Mouse (Mus musculus) heart, embryonic 14.5 days (tissue): ENCODE data around the gene Rps25. TPM values are rescaled to one million over a fixed set of nuclear protein-coding genes. Genes with fewer than 3 reads are reported as not detected.
A peak's percentile ranks its signal among the peaks of the same experiment; 100 is the strongest.

ENCODE experiments used
- ATAC-seq: fragments of 200-750 bp; cut with Nextera tagmentation; 2 replicates; pipeline ENCODE4 v1.8.0; 2017; ENCODE audit warnings: low read depth, moderate TSS enrichment; ENCODE audit not compliant: insufficient number of reproducible peaks, insufficient read depth, low FRiP score
- H3K27ac ChIP-seq, 2 experiments: fragments of 200-500 bp in 1 of 2; fragments of 300-500 bp in 1 of 2; sonication (generic) in 1 of 2; replicated peaks in 1 of 2; 2 replicates each; pipeline ENCODE4 v1.5.1; 2012 to 2014; ENCODE audit warnings: low read depth in 2 of 2, low read length in 2 of 2, control low read depth in 1 of 2, mild to moderate bottlenecking in 1 of 2, mixed read lengths in 1 of 2; ENCODE audit not compliant: control insufficient read depth in 1 of 2, insufficient read depth in 1 of 2
- H3K27me3 ChIP-seq: fragments of 300-500 bp; sonication (generic); 2 replicates; pipeline ENCODE4 v1.6.1; 2014; ENCODE audit warnings: mild to moderate bottlenecking, low read length, control low read depth; ENCODE audit not compliant: control insufficient read depth, insufficient read depth
- H3K36me3 ChIP-seq: fragments of 300-500 bp; sonication (generic); 2 replicates; pipeline ENCODE4 v1.6.1; 2014; ENCODE audit warnings: mild to moderate bottlenecking, control low read depth, low read length, mixed read lengths; ENCODE audit not compliant: control insufficient read depth, insufficient read depth
- H3K4me1 ChIP-seq, 2 experiments: fragments of 200-500 bp in 1 of 2; fragments of 300-500 bp in 1 of 2; sonication (generic) in 1 of 2; 2 replicates each; pipeline ENCODE4 v1.6.1; 2012 to 2014; ENCODE audit warnings: low read length in 2 of 2, control low read depth in 1 of 2, mixed read lengths in 1 of 2; ENCODE audit not compliant: control insufficient read depth in 2 of 2, insufficient read depth in 2 of 2
- H3K4me2 ChIP-seq: fragments of 300-500 bp; sonication (generic); 2 replicates; pipeline ENCODE4 v1.6.1; 2014; ENCODE audit warnings: mild to moderate bottlenecking, low read length
- H3K4me3 ChIP-seq, 2 experiments: fragments of 200-500 bp in 1 of 2; fragments of 300-500 bp in 1 of 2; sonication (generic) in 1 of 2; 2 replicates each; pipeline ENCODE4 v1.5.1; 2012 to 2014; ENCODE audit warnings: low read length in 2 of 2, mild to moderate bottlenecking in 2 of 2, control low read depth in 1 of 2, low read depth in 1 of 2, moderate library complexity in 1 of 2; ENCODE audit not compliant: control insufficient read depth in 1 of 2, insufficient read depth in 1 of 2
- H3K9ac ChIP-seq: fragments of 300-500 bp; sonication (generic); 2 replicates; pipeline ENCODE4 v1.6.1; 2014; ENCODE audit warnings: mild to moderate bottlenecking, low read length
- H3K9me3 ChIP-seq: fragments of 300-500 bp; sonication (generic); 2 replicates; pipeline ENCODE4 v1.6.1; 2016; ENCODE audit warnings: low read length, control low read depth; ENCODE audit not compliant: control insufficient read depth
- WGBS: fragments of 180-500 bp; shearing (Covaris S2); extraction: QIAGEN DNeasy Blood & Tissue Kit; methylation state at CpG from one replicate; pipeline ENCODE4 v1.1.7; 2014; 5-methylcytosine and 5-hydroxymethylcytosine counted together
- polyA plus RNA-seq: library from polyadenylated mRNA; unstranded; fragments of >200 nt; fragmentation: Nextera tagmentation; extraction: Ambion mirVana; gene quantifications from 2 replicates; pipeline ENCODE4 v1.2.1, GENCODE M21; 2014

Gene Rps25
- polyA plus RNA-seq, 1 experiment from 2014 or later, result 1,617 TPM

DNA sequence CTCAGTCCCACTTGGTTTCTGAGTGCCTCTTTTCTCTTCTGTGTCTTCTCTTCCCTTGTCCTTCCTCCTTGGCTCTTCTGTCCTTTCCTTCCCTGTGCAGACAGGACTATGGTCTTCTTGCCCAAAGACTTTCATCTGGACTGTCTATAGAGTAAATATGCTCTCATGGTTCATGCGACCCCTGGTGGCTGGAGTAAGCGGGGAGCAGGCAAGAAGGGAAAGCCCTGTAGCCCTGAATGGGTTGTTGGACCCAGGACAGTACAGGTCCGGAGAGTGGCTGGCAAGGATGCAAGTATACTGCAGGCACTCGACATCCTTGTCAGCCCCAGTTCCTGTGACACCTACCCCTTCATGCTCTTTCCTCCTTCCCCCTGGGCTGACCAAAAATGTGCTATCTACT lies 15.5 kb upstream of the Rps25 start:
- Histone ChIP-seq H3K27me3 (no peaks in the 10 kb centered on the region), H3K9ac (no peak overlapping the region), H3K4me3 (no peak overlapping the region), H3K27ac (no peak overlapping the region), H3K4me1 (no peaks in the 10 kb centered on the region), H3K36me3 (peaks cover 54% of the 10 kb centered on the region), H3K4me2 (no peak overlapping the region), H3K9me3 (no peaks in the 10 kb centered on the region)
- WGBS, result 37% methylated on average over 4 of the region's 4 CpGs
- no peak for ATAC-seq

DNA sequence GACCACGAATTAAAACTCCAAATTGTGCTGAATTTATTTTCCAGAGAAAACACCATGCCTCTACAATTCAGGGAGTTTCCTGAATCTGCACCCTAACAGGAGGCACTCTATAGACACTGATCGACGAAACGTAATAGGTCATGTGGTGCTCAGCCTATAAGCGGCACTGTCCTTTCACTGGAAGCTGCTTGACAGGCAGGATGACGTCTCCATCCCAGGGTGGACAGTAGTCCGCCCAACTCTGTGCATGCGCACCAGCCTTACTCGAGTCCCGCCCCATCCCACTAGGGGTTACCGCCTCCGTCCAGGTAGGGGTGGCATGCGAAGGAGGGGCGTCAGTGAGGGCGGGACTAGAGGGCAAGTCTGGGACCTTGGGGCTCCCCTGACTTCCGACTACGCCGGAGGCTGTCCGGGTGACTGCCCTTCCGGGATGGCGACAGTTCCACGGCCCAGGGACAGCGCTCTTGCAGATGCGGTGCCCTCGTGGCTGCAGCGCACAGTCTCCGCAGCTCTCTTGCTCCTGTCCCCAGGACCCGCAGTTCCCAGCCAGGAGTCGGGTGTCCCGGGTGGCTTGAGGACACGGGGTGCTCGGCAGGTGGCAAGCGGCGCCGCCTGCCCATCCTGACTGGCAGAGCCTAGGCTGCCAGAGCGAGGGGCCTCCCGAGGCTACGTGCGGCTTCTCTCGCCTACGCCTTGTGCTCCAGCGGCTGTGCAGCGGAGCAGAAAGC lies 10.1 kb upstream of the Rps25 start, which contains the start of gene Slc37a4:
TSS of gene Slc37a4 (plus strand) at position 169 of the 728 bp plus-strand sequence.
- Histone ChIP-seq H3K4me2 (peak within 1 kb of the TSS; percentile 92), H3K4me1 (peaks cover 13 to 34% of the 10 kb centered on the region in 2 experiments), H3K4me3 (peak within 1 kb of the TSS; percentile 58 to 77), H3K36me3 (peaks cover 38% of the 10 kb centered on the region), H3K27ac (peak within 1 kb of the TSS; percentile 64 to 91), H3K9me3 (no peaks in the 10 kb centered on the region), H3K27me3 (no peaks in the 10 kb centered on the region), H3K9ac (peak within 1 kb of the TSS; percentile 88)
- under 1% methylated on average over 43 of the region's 43 CpGs for WGBS
- peak; percentile 96 for ATAC-seq

GRCm38 (mm10) chr9:44398087-44398486 lies 8.9 kb upstream of the Rps25 start:
- 29% methylated on average over 4 of the region's 4 CpGs for WGBS
- H3K4me3 ChIP-seq, result peak overlapping the region; percentile 17 to 77; a peak in 3 of 4 replicates
- H3K27ac ChIP-seq, result no peak overlapping the region; a peak in 1 of 4 replicates
- ATAC-seq, result no peak
- H3K9ac ChIP-seq, result peak overlapping the region; percentile 88
- peaks cover 47% of the 10 kb centered on the region for H3K36me3 ChIP-seq
- peak overlapping the region; percentile 92 for H3K4me2 ChIP-seq
- H3K27me3 ChIP-seq, result no peaks in the 10 kb centered on the region
- no peaks in the 10 kb centered on the region for H3K9me3 ChIP-seq
- peaks cover 13 to 34% of the 10 kb centered on the region in 2 experiments for H3K4me1 ChIP-seq

GRCm38 (mm10) chr9:44398551-44398950 lies 8.4 kb upstream of the Rps25 start:
- no peak for ATAC-seq
- no peaks in the 10 kb centered on the region for H3K27me3 ChIP-seq
- no peak overlapping the region for H3K27ac ChIP-seq
- H3K9ac ChIP-seq, result peak overlapping the region; percentile 88; the same call in 1 of the 2 replicates
- H3K4me1 ChIP-seq, result peaks cover 13 to 34% of the 10 kb centered on the region in 2 experiments
- H3K4me3 ChIP-seq, result 0 out of 4 replicates have a peak overlapping the region, but pooled peaks of 1 of the 2 experiments have one; percentile 77
- peak overlapping the region; percentile 92 for H3K4me2 ChIP-seq
- WGBS, result 79% methylated on average over 9 of the region's 9 CpGs
- peaks cover 52% of the 10 kb centered on the region for H3K36me3 ChIP-seq
- H3K9me3 ChIP-seq, result no peaks in the 10 kb centered on the region

- ATAC-seq, result no peak
- 80% methylated on average over 13 of the region's 13 CpGs for WGBS
- peaks cover 59% of the 10 kb centered on the region for H3K36me3 ChIP-seq
- no peaks in the 10 kb centered on the region for H3K27me3 ChIP-seq
- peaks cover 13 to 34% of the 10 kb centered on the region in 2 experiments for H3K4me1 ChIP-seq
- no peaks in the 10 kb centered on the region for H3K9me3 ChIP-seq
- H3K27ac ChIP-seq, result no peak overlapping the region
- no peak overlapping the region for H3K9ac ChIP-seq
- no peak overlapping the region for H3K4me3 ChIP-seq
- no peak overlapping the region for H3K4me2 ChIP-seq
Observed at GRCm38 (mm10) chr9:44399114-44399794, 7.7 kb upstream of the Rps25 start.

- 86% methylated on average over 6 of the region's 6 CpGs for WGBS
- Histone ChIP-seq H3K27ac (no peak overlapping the region), H3K9me3 (no peaks in the 10 kb centered on the region), H3K4me3 (no peak overlapping the region), H3K27me3 (no peaks in the 10 kb centered on the region), H3K36me3 (peaks cover 64% of the 10 kb centered on the region), H3K9ac (no peak overlapping the region), H3K4me2 (no peak overlapping the region), H3K4me1 (peaks cover 13 to 34% of the 10 kb centered on the region in 2 experiments)
- no peak for ATAC-seq
Observed at GRCm38 (mm10) chr9:44399795-44400114, 7.2 kb upstream of the Rps25 start.

DNA sequence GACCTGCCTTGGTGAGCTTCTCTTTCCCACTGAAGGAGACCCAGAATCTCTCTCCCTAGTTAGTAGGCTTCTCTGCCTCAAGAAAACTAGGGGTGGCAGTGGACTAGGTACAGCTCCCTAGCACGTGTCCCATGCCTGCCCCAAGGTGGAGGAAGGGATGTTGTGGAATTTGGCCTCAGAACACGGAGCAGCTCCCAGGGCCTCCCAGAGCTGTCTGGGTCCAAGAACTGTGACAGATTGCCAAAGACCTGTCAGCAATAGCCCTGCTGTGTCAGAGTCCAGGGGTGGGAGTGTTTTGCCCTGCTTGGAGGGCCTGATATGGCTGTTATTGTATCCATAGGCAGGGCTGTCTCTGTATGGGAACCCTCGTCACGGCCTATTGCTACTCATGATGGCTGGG lies 5.9 kb upstream of the Rps25 start:
- Histone ChIP-seq H3K27ac (peak overlapping the region; percentile 19 to 73; a peak in 3 of 4 replicates), H3K36me3 (peaks cover 73% of the 10 kb centered on the region), H3K4me2 (no peak overlapping the region; the same call in 1 of the 2 replicates), H3K9me3 (no peaks in the 10 kb centered on the region), H3K4me1 (peaks cover 13 to 34% of the 10 kb centered on the region in 2 experiments), H3K4me3 (no peak overlapping the region), H3K27me3 (no peaks in the 10 kb centered on the region), H3K9ac (peak overlapping the region; percentile 44; the same call in 1 of the 2 replicates)
- peak; percentile 18; the same call in 1 of the 2 replicates for ATAC-seq
- 31% methylated on average over 4 of the region's 4 CpGs for WGBS
